Mouse (Mus musculus) lung, adult 2 months (tissue): ENCODE measurements around the gene Gm28635.

Source experiments
- CTCF ChIP-seq: fragments of 200-500 bp; IDR thresholded peaks from 2 replicates; pipeline ENCODE4 v1.5.1; 2011; ENCODE audit warnings: mild to moderate bottlenecking, low read length, control low read depth; ENCODE audit not compliant: insufficient read depth
- POLR2A ChIP-seq: fragments of 200-500 bp; IDR thresholded peaks from 2 replicates; pipeline ENCODE4 v1.6.1; 2011; ENCODE audit warnings: low read depth, mild to moderate bottlenecking, control low read depth, low read length, borderline replicate concordance; ENCODE audit errors: extremely low read depth

DNA sequence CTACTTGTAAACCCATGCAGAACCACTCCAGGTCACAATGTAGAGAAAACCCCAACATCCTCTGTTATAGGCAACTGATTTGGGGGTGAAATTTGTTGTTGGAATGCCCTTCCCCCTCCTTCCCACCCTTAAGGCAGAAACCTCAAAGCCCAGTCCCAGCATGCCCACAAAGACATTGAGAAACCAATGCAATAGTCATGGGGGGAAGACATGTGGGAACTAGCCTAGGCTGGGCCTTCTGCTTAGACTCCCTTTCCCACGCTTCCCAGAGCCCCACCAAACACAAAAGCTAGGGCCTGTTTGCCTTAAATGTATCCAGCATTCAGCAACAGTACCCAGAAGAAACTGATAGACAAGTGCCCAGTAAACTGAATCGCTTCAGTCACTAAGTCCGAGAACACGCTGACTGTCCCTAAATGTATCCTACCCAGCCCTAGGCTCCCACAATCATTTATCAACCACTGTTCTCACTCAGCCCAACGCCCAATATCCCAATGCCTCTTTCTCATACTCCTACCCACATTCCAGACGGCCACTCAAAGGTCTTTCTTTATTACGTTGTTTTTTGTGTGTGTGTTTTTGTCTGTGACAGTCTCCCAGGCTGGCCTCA lies 51.4 kb downstream of the Gm28635 start:
- no peak for TF ChIP-seq POLR2A
- no peak for TF ChIP-seq CTCF
